In genomic region chr15:86214549-86215201, GRCm38 (mm10) we compare ENCODE assay signal across 8 mouse cellular contexts. TPM values are rescaled to one million over a fixed set of nuclear protein-coding genes. Genes with fewer than 3 reads are reported as not detected.
DNase-seq lines count a peak whose midpoint lies in the region; ATAC-seq and TF ChIP-seq lines count a peak whose summit lies in the region.

No protein-coding gene starts in this region.

- intact Hi-C loops in heart, postnatal 10 days (cut with DNase I) = loop anchor here (10.0 kb wide), 1 partner anchor 160 kb away; the partner anchor contains the start of gene Gramd4

- TF ChIP-seq CTCF in forebrain, postnatal 0 days (IDR thresholded peaks at IDR 0.05; ENCODE audit: low read depth) = no peak

- peak overlapping the region; percentile 95 for H3K4me3 ChIP-seq in heart, embryonic 11.5 days (ENCODE audit: low read depth, low read length)
- H3K4me3 ChIP-seq in ES-E14 (ENCODE audit: insufficient read depth in 1 of 2, low read depth in 1 of 2, low read length in 2 of 2, poor library complexity in 1 of 2, severe bottlenecking in 1 of 2) (peak overlapping the region; percentile 75 to 100), macrophage (ENCODE audit: inconsistent target) (peak overlapping the region; percentile 88)
- H3K4me3 ChIP-seq in forebrain, postnatal 0 days (ENCODE audit: low read depth, low read length) = peak overlapping the region; percentile 71

- in situ Hi-C loops in ES-E14 (cut with MboI; ENCODE audit: low sequenced_read_pairs in 2 of 2, unreplicated experiment in 2 of 2) = no loop called here

- H3K27me3 ChIP-seq in heart, embryonic 11.5 days (ENCODE audit: control insufficient read depth, insufficient read depth, low read length) = no peaks in the 10 kb centered on the region
- H3K27me3 ChIP-seq in forebrain, postnatal 0 days (ENCODE audit: insufficient read depth, low read length) = no peaks in the 10 kb centered on the region

- ATAC-seq in heart, embryonic 11.5 days (replicated peaks; ENCODE audit: insufficient number of reproducible peaks, low FRiP score, low TSS enrichment) = peak; percentile 39; the same call in 1 of the 2 replicates
- peak; percentile 36; the same call in 1 of the 2 replicates for ATAC-seq in forebrain, postnatal 0 days

- no peaks in the 10 kb centered on the region for H3K9me3 ChIP-seq in heart, embryonic 11.5 days (replicated peaks; ENCODE audit: control insufficient read depth, low read length)
- H3K9me3 ChIP-seq in ES-E14 (ENCODE audit: control insufficient read depth, insufficient read depth, low read depth, low read length) = no peaks in the 10 kb centered on the region
- no peaks in the 10 kb centered on the region for H3K9me3 ChIP-seq in forebrain, postnatal 0 days (ENCODE audit: low read length)

- peak overlapping the region; percentile 94 for H3K4me2 ChIP-seq in heart, embryonic 11.5 days
- H3K4me2 ChIP-seq in forebrain, postnatal 0 days (ENCODE audit: low read depth) = peak overlapping the region; percentile 78

- H3K9ac ChIP-seq in heart, embryonic 11.5 days (ENCODE audit: low read depth, low read length) = peak overlapping the region; percentile 83
- H3K9ac ChIP-seq in ES-E14 (ENCODE audit: insufficient read depth, low read depth, low read length, poor library complexity, severe bottlenecking) = peak overlapping the region; percentile 94
- H3K9ac ChIP-seq in forebrain, postnatal 0 days = peak overlapping the region; percentile 78

- no peak for DNase-seq in heart, postnatal 10 days
- no peak for DNase-seq in ES-E14 (ENCODE audit: low read depth, low spot score)
- no peak for DNase-seq in forebrain, postnatal 0 days
- DNase-seq in right cerebral cortex, postnatal 36 days (ENCODE audit: low spot score in 2 of 2) = no peak
- no peak for DNase-seq in thymus, postnatal 0 days (ENCODE audit: low spot score)
- no peak for DNase-seq in adrenal gland, adult 2 months

- peaks cover 92% of the 10 kb centered on the region for H3K79me2 ChIP-seq in macrophage (ENCODE audit: inconsistent target)

- H3K27ac ChIP-seq in heart, embryonic 11.5 days (ENCODE audit: low read depth, low read length) = peak overlapping the region; percentile 85
- no peak overlapping the region for H3K27ac ChIP-seq in ES-E14 (ENCODE audit: insufficient read depth, low read depth, low read length, poor library complexity, severe bottlenecking)
- H3K27ac ChIP-seq in forebrain, postnatal 0 days (ENCODE audit: low read depth, low read length) = peak overlapping the region; percentile 95
- peak overlapping the region; percentile 90 for H3K27ac ChIP-seq in macrophage

- WGBS in heart, embryonic 11.5 days (ENCODE audit: insufficient replicate concordance) = 12% methylated on average over 25 of the region's 25 CpGs
- 15% methylated on average over 25 of the region's 25 CpGs for WGBS in forebrain, postnatal 0 days
- 3% methylated on average over 21 of the region's 25 CpGs for WGBS in macrophage (ENCODE audit: missing documents)

- H3K4me1 ChIP-seq in heart, embryonic 11.5 days (ENCODE audit: control insufficient read depth, insufficient read depth, low read length) = peaks cover 19% of the 10 kb centered on the region
- H3K4me1 ChIP-seq in ES-E14 (ENCODE audit: control insufficient read depth in 2 of 2, insufficient read depth in 2 of 2, low read length in 2 of 2, poor library complexity in 1 of 2) = peaks cover 0 to 2% of the 10 kb centered on the region in 2 experiments; a peak in 1 of 4 replicates
- H3K4me1 ChIP-seq in forebrain, postnatal 0 days (ENCODE audit: insufficient read depth) = peaks cover 11% of the 10 kb centered on the region

- no peaks in the 10 kb centered on the region for H3K36me3 ChIP-seq in heart, embryonic 11.5 days (ENCODE audit: control insufficient read depth, insufficient read depth, low read length)
- H3K36me3 ChIP-seq in ES-E14 (ENCODE audit: control insufficient read depth, insufficient read depth, low read length, poor library complexity, severe bottlenecking) (no peaks in the 10 kb centered on the region), macrophage (ENCODE audit: inconsistent target) (no peaks in the 10 kb centered on the region)
- H3K36me3 ChIP-seq in forebrain, postnatal 0 days (ENCODE audit: insufficient read depth) = 0 out of 2 replicates have a peak, but pooled peaks cover 4% of the 10 kb centered on the region

TF ChIP-seq in ES-E14, 5 proteins besides CTCF, POLR2A, EP300 and RAD21:
- TF ChIP-seq ZNF384 (IDR thresholded peaks at IDR 0.05; ENCODE audit: low read depth, low read length) (no peak), CHD2 (IDR thresholded peaks at IDR 0.05; ENCODE audit: low read depth, low read length) (peak; percentile 73; the same call in 1 of the 2 replicates), HCFC1 (IDR thresholded peaks at IDR 0.05; ENCODE audit: borderline replicate concordance, insufficient read depth, low read length) (no peak; the same call in 1 of the 2 replicates)

RNA-seq across cellular contexts. Expression of gene Tbc1d22a, which starts 0.4 kb away (rescaled TPM):
- polyA plus RNA-seq in heart, embryonic 11.5 days (2014; fragmentation: Nextera tagmentation; extraction: Ambion mirVana) = 6.0 and 7.3 TPM in 2 replicates
- total RNA-seq in heart, postnatal 10 days (2021) = 10 to 100 TPM; 19.0 to 23.1 TPM
- total RNA-seq in ES-E14 (2012; rRNA removed) = 19.2 and 21.3 TPM in 2 replicates
- total RNA-seq in forebrain, postnatal 0 days (2014; rRNA removed) = 20.5 and 22.1 TPM in 2 replicates
- 12.1 and 13.1 TPM in 2 replicates for polyA plus RNA-seq in forebrain, postnatal 0 days (2015; fragmentation: Nextera tagmentation; extraction: Ambion mirVana)
- 100 to 1,000 TPM in 22 of 26 experiments, 10 to 100 TPM in 4; 49.2 to 243 (median 149) TPM for total RNA-seq in macrophage (2018; cell fraction: chromatin; rRNA removed)
- total RNA-seq in macrophage (2018; cell fraction: cytosol; rRNA removed) = 10 to 100 TPM; 47.8 to 85.0 (median 62.8) TPM
- 100 to 1,000 TPM in 11 of 26 experiments, 10 to 100 TPM in 15; 41.2 to 234 (median 79.2) TPM for total RNA-seq in macrophage (2018; cell fraction: nucleus; rRNA removed)
- 49.5 to 60.9 TPM (median 57.9 TPM) in 3 replicates for polyA plus RNA-seq in macrophage (2018)
- 19.8 and 21.0 TPM in 2 replicates for polyA plus RNA-seq in thymus, postnatal 0 days (2015; fragmentation: Nextera tagmentation; extraction: Ambion mirVana)
- 10 to 100 TPM; 34.5 to 37.7 TPM for total RNA-seq in adrenal gland, adult 2 months (2021)
- polyA plus RNA-seq in adrenal gland, adult 2 months (2012; rRNA removed) = 38.7 and 44.4 TPM in 2 replicates

RNA-seq across cellular contexts. Expression of gene Cerk, which starts 28.7 kb away (rescaled TPM):
- 10.1 and 10.6 TPM in 2 replicates for polyA plus RNA-seq in heart, embryonic 11.5 days (2014; fragmentation: Nextera tagmentation; extraction: Ambion mirVana)
- 10 to 100 TPM; 40.4 to 45.9 TPM for total RNA-seq in heart, postnatal 10 days (2021)
- total RNA-seq in ES-E14 (2012; rRNA removed) = 2.4 and 3.4 TPM in 2 replicates
- total RNA-seq in forebrain, postnatal 0 days (2014; rRNA removed) = 31.7 and 32.9 TPM in 2 replicates
- 14.5 and 18.0 TPM in 2 replicates for polyA plus RNA-seq in forebrain, postnatal 0 days (2015; fragmentation: Nextera tagmentation; extraction: Ambion mirVana)
- total RNA-seq in macrophage (2018; cell fraction: chromatin; rRNA removed) = 100 to 1,000 TPM in 22 of 26 experiments, 10 to 100 TPM in 4; 29.9 to 512 (median 265) TPM
- total RNA-seq in macrophage (2018; cell fraction: cytosol; rRNA removed) = 100 to 1,000 TPM in 23 of 26 experiments, 10 to 100 TPM in 3; 62.0 to 216 (median 136) TPM
- 100 to 1,000 TPM in 22 of 26 experiments, 10 to 100 TPM in 4; 50.0 to 412 (median 210) TPM for total RNA-seq in macrophage (2018; cell fraction: nucleus; rRNA removed)
- polyA plus RNA-seq in macrophage (2018) = 118 to 148 TPM (median 141 TPM) in 3 replicates
- polyA plus RNA-seq in thymus, postnatal 0 days (2015; fragmentation: Nextera tagmentation; extraction: Ambion mirVana) = 54.4 and 64.4 TPM in 2 replicates
- 10 to 100 TPM; 34.5 to 41.1 TPM for total RNA-seq in adrenal gland, adult 2 months (2021)
- 33.7 and 39.6 TPM in 2 replicates for polyA plus RNA-seq in adrenal gland, adult 2 months (2012; rRNA removed)
